Mouse (Mus musculus) stomach, embryonic 14.5 days (tissue): ENCODE measurements around the gene Nrcam. TPM values are rescaled to one million over a fixed set of nuclear protein-coding genes. Genes with fewer than 3 reads are reported as not detected.
"Not testable (repeated sequence)": the region's sequence is repeated elsewhere in the genome, so short reads cannot be mapped to it uniquely, and the experiment has no call there.

ENCODE experiments used
- ATAC-seq: fragments of 200-750 bp; cut with Nextera tagmentation; 2 replicates; pipeline ENCODE4 v1.8.0; 2017; ENCODE audit warnings: low read depth, moderate TSS enrichment; ENCODE audit not compliant: insufficient number of reproducible peaks, insufficient read depth, low FRiP score
- H3K27ac ChIP-seq: fragments of 300-500 bp; sonication (generic); 2 replicates; pipeline ENCODE4 v1.5.1; 2014; ENCODE audit warnings: mild to moderate bottlenecking, low read length, moderate library complexity, mixed read lengths
- H3K27me3 ChIP-seq: fragments of 300-500 bp; sonication (generic); 2 replicates; pipeline ENCODE4 v1.6.1; 2014; ENCODE audit warnings: low read length, control low read depth, mixed read lengths; ENCODE audit not compliant: control insufficient read depth, insufficient read depth
- H3K36me3 ChIP-seq: fragments of 300-500 bp; sonication (generic); 2 replicates; pipeline ENCODE4 v1.6.1; 2014; ENCODE audit warnings: mild to moderate bottlenecking, control low read depth, low read length, moderate library complexity, mixed read lengths; ENCODE audit not compliant: control insufficient read depth, insufficient read depth
- H3K4me1 ChIP-seq: fragments of 300-500 bp; sonication (generic); 2 replicates; pipeline ENCODE4 v1.6.1; 2014; ENCODE audit warnings: low read length, control low read depth, mixed read lengths; ENCODE audit not compliant: control insufficient read depth, insufficient read depth
- H3K4me2 ChIP-seq: fragments of 300-500 bp; sonication (generic); replicated peaks from 2 replicates; pipeline ENCODE4 v1.6.1; 2014; ENCODE audit warnings: low read depth, low read length, control low read depth
- H3K4me3 ChIP-seq: fragments of 300-500 bp; sonication (generic); 2 replicates; pipeline ENCODE4 v1.5.1; 2014; ENCODE audit warnings: low read depth, low read length, control low read depth
- H3K9ac ChIP-seq: fragments of 300-500 bp; sonication (generic); replicated peaks from 2 replicates; pipeline ENCODE4 v1.6.1; 2014; ENCODE audit warnings: low read depth, mild to moderate bottlenecking, control low read depth, low read length, moderate library complexity, mixed read lengths
- H3K9me3 ChIP-seq: fragments of 300-500 bp; sonication (generic); 2 replicates; pipeline ENCODE4 v1.6.1; 2016; ENCODE audit warnings: low read depth, low read length, control low read depth; ENCODE audit not compliant: control insufficient read depth
- WGBS: fragments of 180-500 bp; shearing (Covaris S2); extraction: QIAGEN DNeasy Blood & Tissue Kit; methylation state at CpG from one replicate; pipeline ENCODE4 v1.1.7; 2014; 5-methylcytosine and 5-hydroxymethylcytosine counted together
- polyA plus RNA-seq: library from polyadenylated mRNA; unstranded; fragments of >200 nt; fragmentation: Nextera tagmentation; extraction: Ambion mirVana; gene quantifications from 2 replicates; pipeline ENCODE4 v1.2.1, GENCODE M21; 2014

Nrcam gene
- polyA plus RNA-seq = 10.1 and 10.5 TPM in 2 replicates

DNA sequence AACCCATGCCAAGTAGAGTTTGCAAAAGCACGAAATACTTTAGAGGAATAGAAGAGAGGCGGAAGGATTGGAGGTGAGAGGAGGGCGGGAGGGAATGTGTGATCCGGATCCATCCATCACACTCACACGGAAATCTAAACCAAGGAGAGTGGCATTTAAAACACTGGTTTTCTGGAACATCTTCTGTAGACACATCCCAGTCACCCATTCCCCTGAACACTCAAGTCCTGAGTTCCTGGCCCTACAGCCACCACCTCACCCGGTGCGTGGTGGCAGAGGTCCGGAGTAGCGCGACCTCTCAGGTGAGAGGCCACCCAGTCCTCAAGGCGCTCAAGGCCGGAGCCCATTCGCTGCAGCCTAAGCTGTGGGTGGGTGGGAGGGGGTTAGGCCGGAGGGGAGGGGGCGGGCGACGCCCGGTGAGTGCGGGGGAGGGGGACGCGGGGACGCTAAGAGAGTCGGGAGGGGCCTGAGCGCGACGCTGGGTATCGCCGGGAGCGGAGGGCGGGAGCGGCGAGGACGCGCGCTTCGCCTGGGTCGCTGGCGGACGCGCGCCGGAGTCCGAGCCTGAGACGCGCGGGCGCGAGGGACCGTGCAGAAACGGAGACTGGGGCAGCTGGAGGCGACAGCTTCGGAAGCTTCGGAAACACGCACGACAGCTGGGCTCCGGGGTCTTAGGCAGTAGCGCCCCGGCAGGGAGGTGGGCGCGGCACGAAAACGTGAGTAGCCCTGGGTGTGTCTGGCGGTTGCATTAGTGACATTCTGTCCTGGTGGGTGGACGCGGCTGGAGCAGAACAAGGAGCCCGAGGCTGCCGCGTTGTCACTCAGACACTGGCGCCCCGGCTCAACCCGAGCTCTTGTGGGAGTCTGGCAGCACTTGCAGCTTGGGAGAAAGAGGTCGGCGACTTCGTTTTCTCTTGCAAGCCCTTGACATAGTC is at the start of gene Nrcam:
TSS of gene Nrcam (plus strand) at position 505 of the 935 bp plus-strand sequence.
- H3K4me1 ChIP-seq = no peaks in the 10 kb centered on the region
- no peaks in the 10 kb centered on the region for H3K36me3 ChIP-seq
- ATAC-seq = peak; percentile 66
- no peaks in the 10 kb centered on the region for H3K9me3 ChIP-seq
- H3K9ac ChIP-seq = peak within 1 kb of the TSS; percentile 33; the same call in 1 of the 2 replicates
- H3K27me3 ChIP-seq = 0 out of 2 replicates have a peak, but pooled peaks cover 2% of the 10 kb centered on the region
- H3K27ac ChIP-seq = no peak within 1 kb of the TSS
- peak within 1 kb of the TSS; percentile 62 for H3K4me3 ChIP-seq
- H3K4me2 ChIP-seq = peak within 1 kb of the TSS; percentile 98
- 3% methylated on average over 65 of the region's 74 CpGs for WGBS

- not testable (repeated sequence) for H3K4me1 ChIP-seq, H3K27ac ChIP-seq, H3K9ac ChIP-seq, H3K4me3 ChIP-seq, H3K27me3 ChIP-seq, H3K9me3 ChIP-seq, H3K4me2 ChIP-seq, ATAC-seq, H3K36me3 ChIP-seq
- 76% methylated on average over 2 of the region's 2 CpGs for WGBS
Observed at GRCm38 (mm10) chr12:44280147-44280546, 48.5 kb upstream of the Nrcam start.

DNA sequence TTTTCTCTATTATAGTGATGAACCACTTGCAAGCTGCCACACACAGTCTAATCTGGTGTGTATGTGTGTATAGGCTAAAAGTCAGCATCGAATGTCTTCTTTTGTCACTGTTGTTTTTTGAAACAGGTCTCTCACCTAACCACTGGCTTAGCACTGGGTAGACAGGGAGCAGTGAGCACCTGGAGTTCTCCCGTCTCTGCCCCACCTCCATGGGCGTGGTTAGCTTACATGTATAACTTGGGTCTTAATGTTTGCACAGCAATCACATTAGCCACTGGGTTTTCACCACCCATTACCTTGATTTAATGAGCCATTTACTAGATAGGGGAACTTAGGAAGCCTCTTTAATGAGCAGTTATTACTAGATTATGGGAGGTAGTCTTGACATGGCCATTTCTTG is 47.2 kb upstream of the Nrcam start:
- no peak overlapping the region for H3K27ac ChIP-seq
- no peak for ATAC-seq
- H3K27me3 ChIP-seq = no peaks in the 10 kb centered on the region
- no peaks in the 10 kb centered on the region for H3K4me1 ChIP-seq
- H3K36me3 ChIP-seq = peaks cover 4% of the 10 kb centered on the region
- H3K4me2 ChIP-seq = no peak overlapping the region
- WGBS = 72% methylated on average over 3 of the region's 3 CpGs
- H3K9me3 ChIP-seq = no peaks in the 10 kb centered on the region
- no peak overlapping the region for H3K9ac ChIP-seq
- no peak overlapping the region for H3K4me3 ChIP-seq

DNA sequence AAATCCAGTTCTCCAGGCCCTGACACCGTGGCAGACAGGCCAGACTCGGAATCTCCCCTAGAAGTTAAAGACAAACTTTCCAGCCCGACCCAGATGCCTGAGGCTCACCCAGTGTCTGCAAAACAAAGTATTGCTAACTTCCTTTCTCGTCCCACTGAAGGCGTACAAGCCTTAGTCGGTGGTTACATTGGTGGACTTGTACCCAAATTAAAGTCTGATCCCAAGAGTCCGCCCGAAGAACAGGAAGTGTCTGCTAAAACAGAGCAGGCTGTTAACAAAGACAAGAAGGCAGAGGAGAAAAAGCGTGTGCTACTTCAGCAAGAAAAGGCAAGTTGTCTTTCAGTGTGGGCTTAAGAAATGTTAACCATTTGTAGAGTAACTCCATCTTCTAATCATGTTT is 45.3 kb upstream of the Nrcam start:
- Histone ChIP-seq H3K9ac (no peak overlapping the region), H3K4me3 (no peak overlapping the region), H3K4me2 (no peak overlapping the region), H3K36me3 (peaks cover 4% of the 10 kb centered on the region), H3K4me1 (no peaks in the 10 kb centered on the region), H3K27me3 (no peaks in the 10 kb centered on the region), H3K9me3 (no peaks in the 10 kb centered on the region), H3K27ac (no peak overlapping the region)
- WGBS = 70% methylated on average over 9 of the region's 9 CpGs
- ATAC-seq = no peak

GRCm38 (mm10) chr12:44286992-44287391 is 41.7 kb upstream of the Nrcam start:
- Histone ChIP-seq H3K9me3 (no peaks in the 10 kb centered on the region), H3K9ac (no peak overlapping the region), H3K4me3 (no peak overlapping the region), H3K27ac (no peak overlapping the region), H3K27me3 (no peaks in the 10 kb centered on the region), H3K4me2 (no peak overlapping the region), H3K4me1 (no peaks in the 10 kb centered on the region), H3K36me3 (peaks cover 12% of the 10 kb centered on the region)
- no peak for ATAC-seq
- WGBS = 90% methylated on average over 8 of the region's 8 CpGs

- Histone ChIP-seq H3K4me2 (no peak overlapping the region), H3K36me3 (peaks cover 9% of the 10 kb centered on the region; the same call in 1 of the 2 replicates), H3K27me3 (no peaks in the 10 kb centered on the region), H3K9ac (no peak overlapping the region), H3K4me3 (no peak overlapping the region), H3K9me3 (no peaks in the 10 kb centered on the region), H3K4me1 (no peaks in the 10 kb centered on the region), H3K27ac (no peak overlapping the region)
- ATAC-seq = no peak
Observed at GRCm38 (mm10) chr12:44292281-44292680, 36.4 kb upstream of the Nrcam start.

DNA sequence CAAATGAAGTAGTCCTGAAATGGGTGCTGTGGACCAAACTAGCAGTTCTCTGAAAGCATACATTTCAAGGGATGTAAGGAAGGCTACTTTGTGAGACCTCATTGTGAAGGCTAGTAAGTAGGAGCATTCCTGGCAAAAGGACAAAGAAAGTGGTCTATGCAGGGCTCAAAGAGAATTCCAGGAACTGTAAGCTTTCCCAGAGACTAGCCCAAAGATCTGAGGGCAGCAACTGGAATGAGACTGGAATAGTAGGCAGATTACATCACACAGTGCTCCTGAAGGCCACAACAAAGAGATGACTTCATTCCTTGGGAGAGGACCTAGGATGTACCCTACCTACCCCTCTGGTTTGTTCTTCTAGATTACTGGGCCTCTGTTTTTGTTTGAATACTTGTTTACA is 27.9 kb upstream of the Nrcam start:
- H3K4me2 ChIP-seq = no peak overlapping the region
- H3K4me1 ChIP-seq = no peaks in the 10 kb centered on the region
- no peak overlapping the region for H3K4me3 ChIP-seq
- no peaks in the 10 kb centered on the region; the same call in 1 of the 2 replicates for H3K36me3 ChIP-seq
- H3K9ac ChIP-seq = no peak overlapping the region
- no peak overlapping the region for H3K27ac ChIP-seq
- no peaks in the 10 kb centered on the region for H3K27me3 ChIP-seq
- no peak for ATAC-seq
- no peaks in the 10 kb centered on the region for H3K9me3 ChIP-seq

GRCm38 (mm10) chr12:44304012-44304411 is 24.7 kb upstream of the Nrcam start:
- Histone ChIP-seq H3K4me3 (no peak overlapping the region), H3K27ac (no peak overlapping the region), H3K9me3 (no peaks in the 10 kb centered on the region), H3K4me1 (no peaks in the 10 kb centered on the region), H3K4me2 (no peak overlapping the region), H3K36me3 (peaks cover 8% of the 10 kb centered on the region), H3K9ac (no peak overlapping the region), H3K27me3 (no peaks in the 10 kb centered on the region)
- 91% methylated on average over 1 of the region's 1 CpGs for WGBS
- no peak for ATAC-seq
